Mouse (Mus musculus) C2C12 (cell line): ENCODE measurements around the gene Tlr5. TPM values are rescaled to one million over a fixed set of nuclear protein-coding genes. Genes with fewer than 3 reads are reported as not detected.

Experiments used
- H3K27me3 ChIP-seq: one replicate; pipeline ENCODE4 v1.6.1; 2011; ENCODE audit not compliant: control insufficient read depth, insufficient read depth, insufficient read length
- H3K36me3 ChIP-seq: one replicate; pipeline ENCODE4 v1.6.1; 2011; ENCODE audit not compliant: control insufficient read depth, insufficient read depth
- H3K4me3 ChIP-seq: one replicate; pipeline ENCODE4 v1.5.1; 2011; ENCODE audit warnings: mild to moderate bottlenecking, control low read depth; ENCODE audit not compliant: poor library complexity, insufficient read depth, severe bottlenecking
- H3K79me2 ChIP-seq: one replicate; pipeline ENCODE4 v1.6.1; 2011; ENCODE audit not compliant: control insufficient read depth, insufficient read depth
- H3K79me3 ChIP-seq: one replicate; pipeline ENCODE4 v1.6.1; 2011; ENCODE audit warnings: low read depth, control low read depth
- H3ac ChIP-seq: one replicate; pipeline ENCODE3; 2011; ENCODE audit warnings: low read depth; ENCODE audit not compliant: control insufficient read depth, insufficient read length
- CEBPB ChIP-seq: IDR thresholded peaks from one replicate; pipeline ENCODE4 v1.6.1; 2011; ENCODE audit warnings: low read depth, mild to moderate bottlenecking, control low read depth, moderate library complexity
- CTCF ChIP-seq: IDR thresholded peaks from one replicate; pipeline ENCODE4 v1.5.1; 2011; ENCODE audit not compliant: control insufficient read depth, insufficient read depth, insufficient read length
- FOSL1 ChIP-seq: IDR thresholded peaks from one replicate; pipeline ENCODE4 v1.8.0; 2011; ENCODE audit warnings: mild to moderate bottlenecking, low read length; ENCODE audit not compliant: poor library complexity, insufficient read depth, severe bottlenecking
- MAX ChIP-seq: IDR thresholded peaks from one replicate; pipeline ENCODE4 v1.6.1; 2011; ENCODE audit warnings: mild to moderate bottlenecking, control low read depth
- MYOD1 ChIP-seq: IDR thresholded peaks from one replicate; pipeline ENCODE4 v1.6.1; 2011; ENCODE audit warnings: low read depth; ENCODE audit not compliant: control insufficient read depth, insufficient read length
- MYOG ChIP-seq: IDR thresholded peaks from one replicate; pipeline ENCODE4 v1.6.1; 2011; ENCODE audit not compliant: control insufficient read depth, insufficient read length; ENCODE audit errors: extremely low read depth
- USF1 ChIP-seq: IDR thresholded peaks from one replicate; pipeline ENCODE4 v1.6.1; 2011; ENCODE audit warnings: low read depth, mild to moderate bottlenecking, control low read depth, moderate library complexity
- polyA plus RNA-seq: library from polyadenylated mRNA; unstranded; fragments of >200 nt; fragmentation: generic; extraction: Trizol; gene quantifications from one replicate; pipeline ENCODE4 v1.2.1, GENCODE M21; 2012; ENCODE audit warnings: missing spikeins

Tlr5 gene
- polyA plus RNA-seq, 1 experiment, result not detected

DNA sequence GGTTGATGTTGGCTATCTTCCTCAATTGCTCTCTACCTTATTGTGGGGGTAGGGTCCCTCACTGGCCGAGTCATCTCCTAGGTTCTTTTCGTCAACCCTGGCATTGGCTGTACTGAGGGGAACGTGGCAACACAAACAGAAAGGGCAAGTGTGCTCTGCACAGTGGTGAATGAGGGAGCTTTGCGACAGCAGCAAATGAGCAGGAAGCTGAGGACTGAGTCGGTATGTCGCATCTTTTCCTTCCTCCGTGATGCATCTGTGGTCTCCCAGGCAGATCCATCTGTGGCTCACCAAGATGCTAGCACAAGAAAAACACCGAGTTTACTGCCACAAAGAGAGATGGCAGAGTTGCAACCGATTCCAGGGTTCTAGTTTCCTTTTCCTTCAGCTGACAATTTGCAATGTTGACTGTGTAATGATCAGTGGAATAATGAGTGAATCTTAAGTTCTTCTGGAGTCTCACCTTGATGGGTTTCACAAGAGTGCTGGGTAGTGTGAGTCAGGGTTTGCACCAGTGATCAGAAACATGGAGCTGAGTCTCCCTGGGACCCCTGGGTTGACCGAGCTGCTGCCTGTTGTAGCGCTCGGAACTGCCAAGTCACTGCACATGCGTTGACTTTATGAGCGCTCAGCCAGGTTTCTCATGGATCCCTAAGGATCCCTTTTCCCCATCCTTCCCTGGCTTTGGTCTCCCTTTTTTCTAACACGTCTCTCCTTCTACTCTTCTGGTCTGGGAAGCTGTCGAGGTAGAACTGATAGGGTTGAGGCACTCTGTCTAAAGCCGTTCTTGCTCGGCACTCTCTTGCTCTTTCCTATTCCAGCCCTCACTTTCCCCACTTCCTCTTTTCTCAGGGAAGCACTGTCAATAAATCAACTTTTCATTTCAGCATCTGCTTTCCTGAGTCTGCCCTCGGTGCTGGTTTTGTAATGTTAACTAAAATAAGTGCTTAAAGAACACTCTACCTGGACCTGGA is 26.4 kb upstream of the Tlr5 start:
- TF ChIP-seq CTCF (no peak), CEBPB (no peak), FOSL1 (no peak), MYOD1 (no peak), MYOG (no peak), MAX (no peak), USF1 (no peak)
- Histone ChIP-seq H3K36me3 (no peaks in the 10 kb centered on the region), H3ac (no peak overlapping the region), H3K27me3 (no peaks in the 10 kb centered on the region), H3K79me2 (no peaks in the 10 kb centered on the region), H3K79me3 (no peaks in the 10 kb centered on the region), H3K4me3 (no peak overlapping the region)

DNA sequence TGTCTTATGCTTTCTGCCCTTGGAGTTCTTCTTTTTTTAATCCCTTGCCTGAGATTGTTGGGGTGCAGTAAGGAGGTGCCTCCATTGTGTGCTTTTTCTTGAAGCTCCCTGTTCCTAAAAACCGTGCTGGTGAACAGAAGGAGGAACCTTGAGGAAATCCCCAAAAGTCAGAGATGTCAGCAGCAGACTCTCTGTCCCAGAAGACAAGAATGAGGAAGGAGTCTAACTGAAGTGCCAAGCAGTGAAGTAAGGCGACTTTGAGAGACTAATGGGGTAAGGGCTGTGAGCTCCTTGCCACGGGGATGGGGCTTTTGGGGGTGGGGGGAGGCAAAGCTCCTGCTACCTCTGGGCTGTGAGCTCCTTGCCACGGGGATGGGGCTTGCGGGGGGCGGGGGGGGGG is 19.1 kb upstream of the Tlr5 start:
- TF ChIP-seq MYOG, result no peak
- no peak for TF ChIP-seq CTCF
- TF ChIP-seq MAX, result no peak
- TF ChIP-seq CEBPB, result no peak
- TF ChIP-seq USF1, result no peak
- TF ChIP-seq MYOD1, result no peak
- TF ChIP-seq FOSL1, result no peak
- Histone ChIP-seq H3K27me3 (no peaks in the 10 kb centered on the region), H3K79me3 (no peaks in the 10 kb centered on the region), H3K36me3 (no peaks in the 10 kb centered on the region), H3ac (no peak overlapping the region), H3K4me3 (no peak overlapping the region), H3K79me2 (no peaks in the 10 kb centered on the region)

DNA sequence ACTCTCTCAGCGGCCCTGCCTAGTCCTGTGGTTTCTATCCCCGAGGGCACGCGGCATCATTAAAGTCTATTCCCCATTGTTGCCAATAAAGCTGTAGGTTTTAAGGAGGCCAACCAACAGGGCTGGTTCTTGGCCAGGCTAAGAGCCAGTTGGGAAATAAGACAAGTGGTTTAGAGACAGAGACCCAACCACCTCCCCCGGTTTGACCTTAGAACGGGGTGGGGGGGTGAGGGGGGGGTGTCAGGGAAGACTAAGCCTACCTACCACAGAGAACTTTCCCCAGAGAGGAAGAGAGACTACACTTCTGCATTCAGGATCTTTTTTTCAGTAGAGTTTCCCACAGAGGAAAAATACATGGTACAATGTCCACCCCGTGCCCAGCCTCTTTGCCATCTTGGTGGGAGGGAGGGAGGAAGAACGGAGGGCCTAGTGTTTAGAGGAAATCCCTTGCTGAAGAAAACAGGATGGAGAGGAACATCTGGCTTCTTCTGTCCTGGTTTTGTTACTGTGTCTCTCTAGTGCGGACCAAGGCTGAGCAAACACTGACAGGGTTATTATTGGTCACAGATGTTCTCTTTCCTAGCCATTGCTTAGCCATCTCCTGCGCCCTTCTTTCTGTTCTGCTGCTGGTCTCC is 17.0 kb upstream of the Tlr5 start:
- no peaks in the 10 kb centered on the region for H3K36me3 ChIP-seq
- no peaks in the 10 kb centered on the region for H3K79me3 ChIP-seq
- no peak for TF ChIP-seq CTCF
- no peak overlapping the region for H3ac ChIP-seq
- H3K27me3 ChIP-seq, result no peaks in the 10 kb centered on the region
- no peaks in the 10 kb centered on the region for H3K79me2 ChIP-seq
- H3K4me3 ChIP-seq, result no peak overlapping the region

DNA sequence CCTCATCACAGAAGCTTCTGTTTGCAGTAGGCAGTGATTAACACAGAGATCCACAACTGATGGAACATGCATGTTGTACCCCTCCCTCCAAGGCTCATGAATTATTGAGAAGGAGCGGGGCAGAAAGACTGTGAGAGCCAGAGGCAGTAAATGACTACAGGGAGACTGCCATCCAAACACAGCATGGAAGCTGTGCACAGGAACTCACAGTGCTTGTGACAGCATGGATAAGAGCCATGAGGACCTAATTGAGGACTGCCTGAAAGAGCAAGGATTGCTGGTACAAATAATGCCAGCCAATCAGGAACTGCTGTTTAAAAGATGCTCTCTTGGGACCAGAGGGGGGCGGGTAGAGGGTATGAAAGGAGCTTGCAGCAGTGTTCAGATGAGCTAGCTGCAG is 12.7 kb upstream of the Tlr5 start:
- no peaks in the 10 kb centered on the region for H3K36me3 ChIP-seq
- H3K4me3 ChIP-seq, result no peak overlapping the region
- TF ChIP-seq FOSL1, result no peak
- TF ChIP-seq MYOD1, result no peak
- no peak for TF ChIP-seq USF1
- TF ChIP-seq MAX, result no peak
- TF ChIP-seq CEBPB, result no peak
- no peak for TF ChIP-seq CTCF
- no peak for TF ChIP-seq MYOG
- no peak overlapping the region for H3ac ChIP-seq
- no peaks in the 10 kb centered on the region for H3K79me2 ChIP-seq
- H3K27me3 ChIP-seq, result no peaks in the 10 kb centered on the region
- no peaks in the 10 kb centered on the region for H3K79me3 ChIP-seq

GRCm38 (mm10) chr1:182943911-182944310 is 10.7 kb upstream of the Tlr5 start:
- Histone ChIP-seq H3K79me2 (no peaks in the 10 kb centered on the region), H3ac (no peak overlapping the region), H3K4me3 (no peak overlapping the region), H3K36me3 (no peaks in the 10 kb centered on the region), H3K27me3 (no peaks in the 10 kb centered on the region), H3K79me3 (no peaks in the 10 kb centered on the region)
- TF ChIP-seq CEBPB, result no peak
- TF ChIP-seq CTCF, result no peak
- TF ChIP-seq MYOD1, result no peak
- no peak for TF ChIP-seq MYOG
- TF ChIP-seq MAX, result no peak
- TF ChIP-seq FOSL1, result no peak
- TF ChIP-seq USF1, result no peak
